Mouse (Mus musculus) CH12.LX (cell line): ENCODE results near the gene Eif2d. TPM values are rescaled to one million over a fixed set of nuclear protein-coding genes. Genes with fewer than 3 reads are reported as not detected.

Source experiments
- DNase-seq: peaks from one replicate; pipeline ENCODE4 v3.0.0-alpha.2; 2013; ENCODE audit errors: extremely low read depth
- H3K27ac ChIP-seq: 2 replicates; pipeline ENCODE4 v1.5.1; 2012; ENCODE audit warnings: low read depth, mild to moderate bottlenecking, control low read depth, moderate library complexity; ENCODE audit not compliant: insufficient read depth
- H3K27me3 ChIP-seq: replicated peaks from 2 replicates; pipeline ENCODE3; 2012; ENCODE audit warnings: inconsistent platforms
- H3K36me3 ChIP-seq, 2 experiments: replicated peaks in 1 of 2; 2 replicates each; pipeline versions ENCODE3 to v1.6.1; 2012; ENCODE audit warnings: inconsistent platforms in 1 of 2, low read length in 1 of 2, mild to moderate bottlenecking in 1 of 2, mixed read lengths in 1 of 2, moderate library complexity in 1 of 2; ENCODE audit not compliant: control insufficient read depth in 1 of 2, insufficient read depth in 1 of 2
- H3K4me1 ChIP-seq, 2 experiments: 2 replicates each; pipeline ENCODE4 v1.6.1; 2012; ENCODE audit warnings: inconsistent platforms in 1 of 2, moderate library complexity in 1 of 2; ENCODE audit not compliant: insufficient read depth in 2 of 2, control insufficient read depth in 1 of 2
- H3K4me2 ChIP-seq: 2 replicates; pipeline ENCODE4 v1.6.1; 2012; ENCODE audit warnings: low read depth, mild to moderate bottlenecking, control low read depth; ENCODE audit not compliant: poor library complexity, insufficient read depth, severe bottlenecking
- H3K4me3 ChIP-seq, 3 experiments: fragments of 150-350 bp in 1 of 3; sonication (generic) in 1 of 3; replicated peaks in 1 of 3; 2 replicates each; pipeline versions ENCODE3 to v1.5.1; 2011 to 2012; ENCODE audit warnings: low read depth in 2 of 3, low read length in 2 of 3, mild to moderate bottlenecking in 2 of 3, moderate library complexity in 2 of 3, control low read depth in 1 of 3, improper control_type of control experiment in 1 of 3, inconsistent platforms in 1 of 3, mixed read lengths in 1 of 3; ENCODE audit not compliant: poor library complexity in 1 of 3
- H3K79me2 ChIP-seq: replicated peaks from 2 replicates; pipeline ENCODE4 v1.6.1; 2012; ENCODE audit warnings: mild to moderate bottlenecking, moderate library complexity; ENCODE audit not compliant: control insufficient read depth, poor library complexity, insufficient read depth, severe bottlenecking; ENCODE audit errors: extremely low read depth
- H3K9ac ChIP-seq: 2 replicates; pipeline ENCODE4 v1.6.1; 2012; ENCODE audit warnings: low read depth, mild to moderate bottlenecking, control low read depth, moderate library complexity; ENCODE audit not compliant: insufficient read depth
- H3K9me3 ChIP-seq: replicated peaks from 2 replicates; pipeline ENCODE3; 2012; ENCODE audit warnings: low read length, inconsistent platforms, mixed read lengths
- CTCF ChIP-seq, 2 experiments: IDR thresholded peaks in 1 of 2; conservative IDR thresholded peaks in 1 of 2; 2 replicates each; pipeline ENCODE4 v1.5.1; 2011 to 2012; ENCODE audit warnings: low read depth in 2 of 2, low read length in 2 of 2, improper control_type of control experiment in 1 of 2, inconsistent platforms in 1 of 2, mild to moderate bottlenecking in 1 of 2, moderate library complexity in 1 of 2
- ETS1 ChIP-seq: conservative IDR thresholded peaks from 2 replicates; pipeline ENCODE4 v1.6.1; 2012; ENCODE audit warnings: low read depth, mild to moderate bottlenecking, inconsistent platforms, low read length, improper control_type of control experiment, moderate library complexity
- GABPA ChIP-seq: IDR thresholded peaks from 2 replicates; pipeline ENCODE4 v1.6.1; 2012; ENCODE audit warnings: low read depth, low read length, improper control_type of control experiment, inconsistent platforms; ENCODE audit not compliant: insufficient replicate concordance
- MAX ChIP-seq: IDR thresholded peaks from 2 replicates; pipeline ENCODE4 v1.6.1; 2011; ENCODE audit warnings: low read length, improper control_type of control experiment
- MAZ ChIP-seq: IDR thresholded peaks from 2 replicates; pipeline ENCODE4 v1.6.1; 2012; ENCODE audit warnings: low read depth, mild to moderate bottlenecking, inconsistent platforms, low read length, improper control_type of control experiment, moderate library complexity
- MXI1 ChIP-seq: IDR thresholded peaks from 2 replicates; pipeline ENCODE4 v1.6.1; 2011; ENCODE audit warnings: mild to moderate bottlenecking, low read depth, low read length, improper control_type of control experiment
- PAX5 ChIP-seq: IDR thresholded peaks from 2 replicates; pipeline ENCODE4 v1.6.1; 2012; ENCODE audit warnings: low read length, inconsistent platforms, mixed read lengths
- POLR2AphosphoS2 ChIP-seq: IDR thresholded peaks from 2 replicates; pipeline ENCODE4 v1.6.1; 2011; ENCODE audit warnings: low read depth, low read length, improper control_type of control experiment
- SIN3A ChIP-seq: IDR thresholded peaks from 2 replicates; pipeline ENCODE4 v1.6.1; 2012; ENCODE audit warnings: low read length, improper control_type of control experiment, inconsistent platforms
- TBP ChIP-seq: conservative IDR thresholded peaks from 2 replicates; pipeline ENCODE4 v1.6.1; 2011; ENCODE audit warnings: low read depth, low read length, improper control_type of control experiment
- TCF12 ChIP-seq: IDR thresholded peaks from 2 replicates; pipeline ENCODE4 v1.6.1; 2014; ENCODE audit warnings: low read depth, mild to moderate bottlenecking, inconsistent platforms, low read length, improper control_type of control experiment
- UBTF ChIP-seq: IDR thresholded peaks from 2 replicates; pipeline ENCODE4 v1.6.1; 2012; ENCODE audit warnings: low read depth, mild to moderate bottlenecking, inconsistent platforms, low read length, improper control_type of control experiment, moderate library complexity
- USF1 ChIP-seq: IDR thresholded peaks from 2 replicates; pipeline ENCODE4 v1.6.1; 2014; ENCODE audit warnings: low read depth, mild to moderate bottlenecking, inconsistent platforms, low read length, improper control_type of control experiment
- USF2 ChIP-seq: conservative IDR thresholded peaks from 2 replicates; pipeline ENCODE4 v1.6.1; 2011; ENCODE audit warnings: low read depth, low read length, improper control_type of control experiment
- ZMIZ1 ChIP-seq: IDR thresholded peaks from 2 replicates; pipeline ENCODE4 v1.6.1; 2012; ENCODE audit warnings: low read depth, mild to moderate bottlenecking, inconsistent platforms, low read length, improper control_type of control experiment
- dilution Hi-C: fragments of 300-500 bp; cut with MboI; formaldehyde crosslinking; loops from 2 replicates; pipeline ENCODE4 v1.14.3; 2020; ENCODE audit warnings: low sequenced_read_pairs; ENCODE audit not compliant: extremely low pct_unique_long_range_greater_than_20kb, extremely low pct_ligation_motif_present
- in situ Hi-C: fragments of 300-500 bp; cut with MboI; formaldehyde crosslinking; loops from 3 replicates; pipeline ENCODE4 v1.14.3; 2019; ENCODE audit warnings: low sequenced_read_pairs, low pct_ligation_motif_present, low pct_unique_long_range_greater_than_20kb, mixed read lengths
- polyA plus RNA-seq: library from polyadenylated mRNA; unstranded; fragments of >175 nt; gene quantifications from 2 replicates; pipeline ENCODE4 v1.2.1, GENCODE M21; 2012; ENCODE audit warnings: low read depth; ENCODE audit not compliant: insufficient read length
- total RNA-seq, 2 experiments: library from RNA; depleted of rRNA; stranded (reverse); fragments of 300-350 nt in 1 of 2; fragments of >200 nt in 1 of 2; gene quantifications; 2 replicates each; pipeline ENCODE4 v1.2.3; 2012 to 2014

Gene Eif2d
- total and polyA plus RNA-seq, 3 experiments: 46.9 to 57.2 (median 53.0) TPM

DNA sequence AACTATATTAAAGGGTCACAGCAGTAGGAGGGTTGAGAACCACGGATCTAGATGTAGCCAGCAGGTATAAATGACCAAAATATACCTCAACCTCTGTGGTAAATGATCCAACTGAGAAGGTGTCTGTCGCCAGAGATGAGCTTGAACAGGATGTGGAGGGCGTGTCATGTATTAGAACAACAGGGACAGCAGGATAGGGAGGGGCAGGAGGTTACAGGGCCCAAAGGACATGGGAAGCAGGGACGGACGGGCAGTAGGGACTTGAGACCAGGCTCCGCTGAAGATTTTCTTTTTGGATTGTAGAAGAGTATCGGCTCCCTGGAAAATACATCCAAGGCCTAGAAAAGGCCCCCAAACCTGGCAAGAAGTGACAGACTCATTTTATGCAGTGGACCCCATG lies 20.0 kb downstream of the Eif2d start:
- Histone ChIP-seq H3K9ac (no peak overlapping the region), H3K9me3 (no peaks in the 10 kb centered on the region), H3K4me1 (no peaks in the 10 kb centered on the region), H3K4me2 (no peak overlapping the region), H3K27me3 (no peaks in the 10 kb centered on the region), H3K79me2 (no peaks in the 10 kb centered on the region; the same call in 1 of the 2 replicates), H3K36me3 (peaks cover 82 to 96% of the 10 kb centered on the region in 2 experiments), H3K4me3 (no peak overlapping the region), H3K27ac (no peak overlapping the region)
- no peak for DNase-seq
- TF ChIP-seq PAX5: no peak
- no peak for TF ChIP-seq TBP
- no peak for TF ChIP-seq MAX
- no peak for TF ChIP-seq ZMIZ1
- TF ChIP-seq USF2: no peak
- no peak for TF ChIP-seq USF1
- TF ChIP-seq CTCF (conservative IDR thresholded peaks at IDR 0.05 in 1 of 2, IDR thresholded peaks at IDR 0.05 in 1 of 2; ENCODE audit: low read depth in 2 of 2, low read length in 2 of 2): no peak
- no peak for TF ChIP-seq UBTF
- no peak for TF ChIP-seq MXI1
- no peak for TF ChIP-seq ETS1
- no peak for TF ChIP-seq SIN3A
- TF ChIP-seq POLR2AphosphoS2: no peak
- TF ChIP-seq TCF12: no peak
- in situ Hi-C loops (no loop called here), dilution Hi-C loops (no loop called here)

DNA sequence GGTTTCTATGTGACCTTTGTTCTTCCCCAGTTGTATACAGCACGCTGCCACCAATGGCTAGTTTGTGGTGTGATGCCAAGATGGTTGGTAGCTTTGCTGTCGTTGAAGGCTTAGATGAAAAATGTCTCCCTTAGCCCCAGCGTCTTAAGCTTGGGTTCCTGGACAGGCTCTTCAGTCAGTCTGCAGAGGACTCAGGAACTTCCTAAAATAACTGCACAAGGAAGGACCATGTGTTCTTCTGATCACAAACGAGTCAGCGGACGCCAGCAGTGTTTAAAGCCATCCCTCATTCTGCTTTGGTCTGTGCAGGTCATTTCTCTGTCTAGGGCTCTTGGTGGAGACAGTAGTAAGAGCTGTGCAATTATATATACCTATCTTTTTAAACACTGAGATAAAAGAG lies 20.8 kb downstream of the Eif2d start:
- Histone ChIP-seq H3K4me1 (no peaks in the 10 kb centered on the region), H3K4me2 (no peak overlapping the region), H3K9ac (no peak overlapping the region), H3K36me3 (peaks cover 80 to 96% of the 10 kb centered on the region in 2 experiments), H3K27me3 (no peaks in the 10 kb centered on the region), H3K27ac (no peak overlapping the region), H3K4me3 (no peak overlapping the region), H3K79me2 (no peaks in the 10 kb centered on the region; the same call in 1 of the 2 replicates), H3K9me3 (no peaks in the 10 kb centered on the region)
- DNase-seq: no peak
- in situ Hi-C loops (no loop called here), dilution Hi-C loops (no loop called here)
- TF ChIP-seq MXI1 (no peak), MAZ (no peak), GABPA (no peak), USF1 (no peak), MAX (no peak)
